Mouse (Mus musculus): ENCODE measurements at regions not wholly inside any gene's neighbourhood (a gene's known extent, or its start where the extent isn't known, plus 50 kb on each side); places are given as distances from the start of the nearest gene placed in this dataset.

DNA sequence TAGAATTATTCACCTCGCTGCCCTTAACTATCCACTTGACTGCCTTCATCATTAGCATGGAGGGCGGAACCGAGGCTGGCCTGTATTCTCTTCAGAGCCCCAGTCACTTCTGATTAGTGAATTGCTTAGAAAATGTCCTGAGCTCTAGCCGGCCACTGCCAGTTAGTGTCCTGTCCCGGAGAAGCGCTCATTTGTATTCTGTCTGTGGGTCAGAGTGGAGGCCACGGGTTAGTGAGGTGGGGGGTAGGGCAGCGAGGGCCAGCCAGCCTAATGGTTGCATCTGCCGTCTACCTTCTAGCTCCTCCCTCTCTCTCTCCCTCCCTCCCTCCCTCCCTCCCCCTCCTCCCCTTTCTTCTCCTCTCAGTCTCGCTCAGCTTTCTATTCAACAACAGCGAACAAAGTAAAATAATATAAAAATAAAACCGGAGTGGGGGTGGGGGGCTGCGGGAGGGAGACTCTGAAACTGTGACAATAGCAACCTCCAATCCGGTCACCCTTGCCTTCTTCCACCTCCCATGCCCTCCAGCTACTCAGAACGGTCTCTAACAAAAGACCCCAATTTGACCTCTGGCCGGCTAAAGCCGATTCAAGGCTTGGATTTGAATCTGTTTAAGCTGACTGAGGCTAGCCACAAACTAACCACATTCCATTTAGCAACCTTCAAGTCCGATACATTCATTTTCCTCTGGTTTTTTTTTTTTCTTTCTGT is 155.6 kb upstream of the Klf3 start:
- in situ Hi-C loops (cut with MboI, MseI): no loop called here

DNA sequence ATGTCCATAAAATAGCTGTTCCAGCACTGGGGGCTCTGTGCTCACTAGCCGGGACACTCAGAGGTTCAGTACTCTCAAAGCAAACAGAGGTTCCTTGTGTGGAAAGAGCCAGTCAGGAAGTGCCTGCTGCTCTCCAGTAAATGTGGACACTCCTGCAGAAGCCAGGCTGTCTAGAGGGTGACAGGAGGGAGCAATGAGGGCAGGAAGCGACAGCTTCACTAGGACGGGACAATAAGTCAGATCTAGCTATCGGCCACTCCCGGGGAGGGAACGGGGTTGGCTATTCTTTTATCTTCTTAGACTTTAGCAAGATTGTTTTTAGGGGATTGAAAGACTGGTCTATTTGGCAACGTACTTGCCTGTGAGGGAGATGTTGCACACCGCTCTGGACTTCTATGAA is 154.7 kb upstream of the Klf3 start:
- in situ Hi-C loops (cut with MboI, MseI): no loop called here

DNA sequence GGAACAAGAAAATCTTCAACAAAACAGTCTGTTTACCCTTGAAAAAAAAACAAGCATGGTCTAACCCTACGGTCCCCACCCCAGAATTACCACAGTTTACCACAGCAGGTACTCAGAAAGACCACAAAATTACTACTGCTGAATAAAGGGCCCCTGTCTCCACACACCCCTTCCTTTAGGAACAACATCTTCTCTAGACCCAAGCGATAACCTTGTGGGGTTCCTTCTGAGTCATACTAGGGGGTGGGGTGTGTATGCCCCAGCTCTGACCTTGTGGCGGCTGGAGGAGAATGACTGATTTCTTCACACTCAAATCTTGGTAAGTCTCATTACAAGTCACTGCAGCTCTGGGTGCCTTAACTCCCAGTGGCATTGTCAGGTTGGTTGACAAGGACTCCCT is 151.8 kb upstream of the Klf3 start:
- in situ Hi-C loops (cut with MboI, MseI): loop anchor here (10.0 kb wide), 1 partner anchor 267 kb away; no protein-coding TSS in a partner anchor

DNA sequence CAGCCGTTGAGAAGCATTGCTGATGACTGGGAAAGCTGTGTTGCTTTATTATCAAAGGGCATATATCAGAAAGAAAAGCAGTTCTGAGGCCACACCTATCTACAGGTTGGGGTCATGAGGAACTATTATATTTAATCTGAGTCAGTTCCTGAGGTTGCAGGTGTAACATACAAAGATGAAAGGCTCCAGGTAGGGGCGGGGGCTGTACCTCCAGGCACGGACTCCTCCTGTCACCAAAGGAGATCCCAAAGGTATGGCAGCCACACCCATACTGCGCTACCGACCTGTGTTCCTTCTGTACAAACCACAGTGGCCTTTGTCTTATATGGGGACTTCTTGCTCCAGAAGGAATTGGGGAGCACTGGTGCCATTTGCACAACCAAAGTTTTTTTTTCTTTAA is 149.4 kb upstream of the Klf3 start:
- in situ Hi-C loops (cut with MboI, MseI): loop anchor here (10.0 kb wide), 1 partner anchor 269 kb away; no protein-coding TSS in a partner anchor

DNA sequence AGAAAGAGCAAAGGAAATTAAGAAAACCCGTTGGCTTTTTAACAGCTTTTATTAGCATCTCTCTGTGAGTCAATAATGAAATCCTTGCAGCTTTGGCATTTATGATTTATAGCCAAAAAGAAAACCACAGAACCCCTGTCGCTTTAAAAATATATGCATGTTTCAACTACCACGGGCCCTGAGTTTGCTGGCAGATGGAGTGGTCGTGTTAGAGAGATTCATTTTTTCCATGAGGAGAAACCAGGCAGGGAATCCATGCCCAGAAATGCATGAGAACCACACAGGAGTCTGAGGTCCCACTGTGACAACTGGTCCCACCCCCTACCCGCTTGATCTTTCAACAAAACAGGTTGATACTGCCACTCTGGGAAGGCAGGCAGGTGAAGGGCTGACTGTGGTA is 147.9 kb upstream of the Klf3 start:
- in situ Hi-C loops (cut with MboI, MseI): loop anchor here (5.0 to 10.0 kb wide), 2 partner anchors 107 to 270 kb away; no protein-coding TSS in a partner anchor

DNA sequence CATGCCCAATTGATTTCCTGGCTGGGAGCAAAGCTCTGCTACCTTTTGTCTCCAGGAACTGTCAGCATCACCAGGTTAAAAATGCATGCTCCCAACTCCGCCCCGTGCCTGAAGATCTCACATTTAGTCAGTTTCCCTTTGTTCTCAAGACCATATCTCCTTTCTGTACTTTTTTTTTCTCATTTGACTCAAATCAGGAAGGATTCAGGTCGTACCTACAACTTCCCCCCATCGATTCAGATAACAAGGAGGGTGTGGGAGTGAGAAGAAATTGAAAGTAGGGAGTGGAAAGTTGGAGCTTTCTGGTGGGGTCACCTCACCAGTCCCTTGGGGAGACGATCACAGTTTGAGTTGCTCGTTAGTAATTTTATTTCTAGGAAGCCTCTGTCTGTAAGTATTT is 141.2 kb upstream of the Klf3 start:
- in situ Hi-C loops (cut with MboI, MseI): no loop called here

DNA sequence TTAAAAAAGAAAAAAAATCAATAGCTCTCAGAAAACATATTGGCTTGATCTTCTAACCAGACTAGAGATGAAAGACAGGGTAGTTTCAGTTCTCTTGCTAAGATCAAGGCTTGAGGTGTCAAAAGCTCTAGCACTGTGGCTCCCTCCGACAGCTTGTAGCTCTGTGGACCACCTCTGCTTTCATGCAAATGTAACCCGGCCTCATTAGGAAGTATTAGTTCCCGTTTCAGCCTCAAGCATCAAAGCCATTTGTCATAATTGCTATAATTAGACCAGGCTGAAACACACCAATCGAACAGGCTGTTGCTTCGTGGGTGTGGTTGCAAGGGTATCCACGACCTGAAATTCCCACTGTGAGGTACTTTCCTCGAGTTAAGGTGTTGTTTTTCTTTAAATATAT is 140.7 kb upstream of the Klf3 start:
- in situ Hi-C loops (cut with MboI, MseI): no loop called here

DNA sequence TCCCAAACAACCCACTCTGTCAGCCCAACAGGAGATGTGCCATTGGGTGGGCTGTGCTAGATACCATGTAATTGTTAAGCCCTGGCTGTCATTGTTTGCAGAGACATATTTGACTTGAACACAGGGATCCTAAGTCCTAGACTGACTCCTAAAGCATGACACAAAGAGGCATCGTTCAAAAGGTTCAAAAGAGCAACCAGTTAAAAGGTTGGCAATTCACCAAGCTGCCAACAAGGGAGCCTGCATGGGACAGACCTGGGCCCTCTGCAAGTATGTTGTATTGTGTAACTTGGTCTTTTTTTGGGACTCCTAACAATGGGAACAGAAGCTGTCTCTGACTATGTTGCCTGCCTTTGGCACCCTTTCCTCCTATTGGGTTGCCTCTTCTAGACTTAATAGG is 139.4 kb upstream of the Klf3 start:
- in situ Hi-C loops (cut with MboI, MseI): no loop called here

DNA sequence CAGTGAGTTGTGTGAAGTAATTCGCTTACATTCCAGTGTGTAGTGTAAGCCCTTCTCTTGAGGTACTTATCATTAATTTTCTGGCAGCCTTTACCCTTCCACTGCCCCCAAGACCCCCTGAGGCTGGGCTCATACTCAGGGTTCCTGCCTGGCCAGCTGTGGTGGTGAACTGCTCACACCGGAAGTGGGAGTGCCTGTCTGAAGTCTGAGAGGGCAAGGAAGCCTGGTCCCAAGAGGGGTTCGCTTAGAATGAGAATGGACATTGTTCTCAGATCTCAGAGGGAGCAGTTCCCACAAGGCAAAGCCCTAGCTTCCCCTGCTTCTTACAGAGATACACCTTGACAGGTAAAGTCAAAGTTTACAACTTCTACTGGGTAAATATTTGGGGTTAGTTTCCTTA is 138.1 kb upstream of the Klf3 start:
- in situ Hi-C loops (cut with MboI, MseI): no loop called here

DNA sequence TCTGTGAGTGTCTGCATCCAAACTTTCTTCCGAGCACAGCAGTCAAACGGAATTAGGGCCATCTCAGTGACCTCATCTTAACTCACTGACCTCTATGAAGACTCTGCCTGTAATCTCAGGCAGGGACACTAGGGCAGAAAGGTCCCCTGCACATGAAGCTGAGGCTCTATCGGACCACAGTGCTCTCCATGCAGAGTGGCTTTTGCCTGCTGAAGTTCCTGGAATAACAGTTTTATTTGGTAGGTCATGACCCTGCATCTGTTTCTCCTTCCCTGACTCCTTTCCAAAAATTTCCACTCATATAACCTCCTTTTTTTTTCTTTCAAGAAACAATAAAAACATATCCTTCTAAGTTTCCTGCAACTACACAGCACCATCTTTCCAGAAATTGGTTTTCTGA is 136.9 kb upstream of the Klf3 start:
- in situ Hi-C loops (cut with MboI, MseI): no loop called here

DNA sequence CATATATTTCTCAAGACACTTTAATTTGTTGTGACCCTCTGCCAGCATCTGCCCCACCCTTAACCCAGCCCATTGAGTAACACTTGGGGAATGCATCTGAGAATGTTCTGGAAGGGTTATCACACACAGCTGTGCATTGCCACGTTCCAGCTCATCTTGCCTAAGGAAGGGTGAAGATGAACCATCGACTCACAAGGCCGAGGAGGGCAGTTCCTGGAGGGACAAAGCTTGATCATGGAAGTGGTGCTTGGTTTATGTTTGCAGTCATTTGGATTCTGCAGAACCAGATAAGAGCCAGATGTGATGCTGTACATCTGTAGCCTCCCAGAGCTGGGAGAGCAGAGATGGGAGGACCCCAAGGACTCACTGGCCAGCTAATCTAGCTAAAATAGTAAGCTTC is 136.1 kb upstream of the Klf3 start:
- in situ Hi-C loops (cut with MboI, MseI): no loop called here

DNA sequence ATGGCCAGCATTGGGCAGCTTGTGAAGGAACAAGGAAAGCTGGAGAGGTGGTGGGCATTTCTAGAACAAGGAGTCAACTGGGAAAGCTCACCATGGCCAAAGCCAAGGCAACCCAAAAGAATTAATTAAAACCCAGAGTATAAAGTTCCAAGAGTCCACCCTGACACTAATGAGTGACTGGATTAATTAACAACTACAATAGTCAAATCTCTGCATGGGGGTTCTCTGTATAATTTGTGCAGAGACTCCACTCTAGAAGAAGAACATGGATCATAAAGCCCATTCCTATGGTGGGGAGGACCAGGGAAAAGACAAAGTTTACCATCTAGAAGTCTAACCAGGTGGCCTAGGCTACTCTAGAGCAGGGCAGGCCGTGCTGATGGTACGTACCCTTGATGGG is 129.3 kb upstream of the Klf3 start:
- in situ Hi-C loops (cut with MboI, MseI): no loop called here

DNA sequence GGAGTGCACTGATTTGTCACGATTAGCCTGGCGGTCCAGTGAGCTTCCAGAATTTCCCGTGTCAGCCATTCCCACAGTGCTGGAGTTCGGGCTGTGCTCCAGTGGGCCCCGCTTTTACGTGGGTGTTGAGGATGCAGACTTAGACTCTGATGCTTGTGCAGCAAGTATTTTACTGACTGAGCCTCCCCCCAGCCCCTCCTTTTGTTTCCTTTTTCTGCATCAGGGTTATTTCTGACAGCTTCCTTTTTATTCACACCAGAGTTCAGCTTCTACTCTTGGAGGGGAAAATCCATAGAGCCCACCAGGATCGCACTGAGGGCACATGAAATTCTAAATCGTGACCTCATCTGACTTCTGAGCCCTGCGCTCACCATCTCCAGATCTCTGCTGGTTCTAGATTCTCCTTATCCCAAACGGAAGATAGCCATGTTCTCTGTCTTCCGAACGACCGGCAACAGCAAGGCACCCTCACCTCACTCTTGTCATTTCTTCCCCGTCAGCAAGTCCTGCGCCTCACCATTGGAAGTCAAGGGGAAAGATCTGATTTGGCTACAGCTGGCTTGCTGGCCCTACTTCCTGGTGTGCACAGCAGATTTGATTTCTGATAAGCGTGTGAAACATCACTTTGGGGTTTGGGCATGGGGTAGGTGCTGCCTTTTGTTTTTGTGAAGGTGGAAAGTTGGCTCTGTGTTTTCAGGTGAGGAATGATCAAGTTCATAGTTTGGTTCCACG is 126.8 kb upstream of the Klf3 start:
- in situ Hi-C loops (cut with MboI, MseI): no loop called here

DNA sequence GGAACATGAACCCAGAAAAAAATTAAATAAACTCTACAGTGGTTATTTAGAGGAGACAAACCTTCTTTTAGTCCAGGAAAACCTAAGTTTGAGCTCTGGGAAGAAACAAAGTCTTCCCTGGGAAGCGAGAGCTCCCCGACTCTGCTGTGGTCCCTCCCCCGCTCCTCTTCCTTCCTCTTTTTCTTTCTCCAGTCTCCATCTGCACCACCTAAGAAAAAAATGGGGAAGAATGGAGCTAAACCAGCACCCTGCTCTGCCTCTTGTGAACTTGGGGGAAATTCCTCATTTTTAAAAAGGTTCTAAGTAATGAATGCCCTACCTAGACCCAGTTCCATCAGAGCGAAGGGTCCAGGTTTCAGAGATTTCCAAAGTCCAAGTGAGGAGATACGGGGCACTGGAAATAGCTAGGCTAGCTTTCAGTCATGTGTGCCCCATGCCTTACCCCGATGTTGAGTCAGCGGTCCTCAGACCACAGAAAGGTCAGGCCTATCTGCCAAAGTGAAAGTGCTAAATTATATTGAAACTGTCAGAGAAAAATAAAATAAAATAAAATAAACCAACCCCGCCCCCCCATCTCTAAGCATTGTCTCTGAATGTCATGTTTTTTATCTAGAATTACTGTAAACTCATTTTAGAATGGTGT is 126.1 kb upstream of the Klf3 start:
- in situ Hi-C loops (cut with MboI, MseI): no loop called here

DNA sequence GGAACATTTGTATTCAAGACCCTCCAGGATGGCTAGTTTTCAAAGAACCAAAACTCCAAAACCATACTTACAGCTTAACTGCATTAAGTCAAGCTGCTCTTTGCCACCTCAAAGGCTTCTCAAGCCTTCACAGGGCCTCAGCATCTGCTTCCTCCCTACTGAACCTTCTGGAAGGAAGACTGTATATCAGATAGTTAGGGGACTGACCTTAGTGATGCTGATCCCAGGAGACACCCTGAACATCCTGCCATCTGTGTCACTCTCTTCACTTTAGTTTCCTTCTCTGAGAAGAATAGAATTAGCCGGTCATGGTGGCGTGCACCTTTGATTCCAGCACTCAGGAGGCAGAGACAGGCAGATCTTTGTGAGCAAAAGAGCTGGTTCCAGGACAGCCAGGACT is 124.5 kb upstream of the Klf3 start:
- in situ Hi-C loops (cut with MboI, MseI): no loop called here

DNA sequence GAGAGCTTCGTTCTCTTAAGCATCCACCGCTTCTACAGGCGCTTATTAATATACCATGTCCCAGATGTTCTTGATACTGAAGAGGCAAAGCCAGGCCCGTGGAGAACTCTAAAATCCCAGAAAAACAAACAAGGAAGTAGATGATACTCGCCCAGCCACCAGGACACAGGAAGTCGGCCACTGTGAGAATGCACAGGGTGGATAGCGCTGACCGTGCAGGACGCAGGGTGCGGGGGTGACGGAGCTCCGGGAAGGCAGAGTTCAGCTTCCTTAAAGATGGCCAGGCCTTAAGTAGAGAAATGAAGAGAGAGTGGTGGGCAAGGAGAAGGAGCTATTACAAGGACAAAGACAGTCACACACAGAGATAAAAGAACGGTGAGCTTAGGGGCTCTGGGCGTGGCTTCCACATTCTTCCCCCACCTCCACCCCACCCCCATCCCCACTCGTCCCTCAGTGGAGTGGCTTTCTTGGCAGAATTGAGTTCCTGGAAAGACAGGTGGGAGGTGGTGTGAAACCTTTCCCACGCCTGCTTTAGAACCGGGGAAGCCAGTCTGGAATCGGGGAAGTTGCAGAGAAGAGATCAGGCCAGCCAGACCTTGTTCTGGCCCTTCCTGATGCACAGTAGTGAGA is 123.1 kb upstream of the Klf3 start:
- in situ Hi-C loops (cut with MboI, MseI): no loop called here

DNA sequence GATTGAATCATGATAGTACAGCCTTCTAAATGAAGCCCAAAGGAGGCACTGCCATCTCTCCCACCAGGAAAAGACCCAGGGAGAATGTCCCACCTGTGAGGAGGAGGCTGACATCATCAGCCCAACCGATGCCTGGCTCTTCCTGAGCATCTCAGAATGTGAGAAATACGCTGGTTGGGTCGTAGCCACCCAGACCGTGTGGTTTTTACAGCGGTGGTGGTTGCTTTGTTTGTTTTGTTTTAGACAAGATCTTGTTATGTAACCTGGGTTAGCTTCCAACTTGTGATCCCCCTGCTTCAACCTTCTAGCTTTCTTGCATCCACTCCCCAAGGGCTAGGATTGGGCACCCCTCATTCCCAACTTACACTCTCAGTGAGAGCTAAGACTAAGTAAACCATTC is 122.0 kb upstream of the Klf3 start:
- in situ Hi-C loops (cut with MboI, MseI): no loop called here

DNA sequence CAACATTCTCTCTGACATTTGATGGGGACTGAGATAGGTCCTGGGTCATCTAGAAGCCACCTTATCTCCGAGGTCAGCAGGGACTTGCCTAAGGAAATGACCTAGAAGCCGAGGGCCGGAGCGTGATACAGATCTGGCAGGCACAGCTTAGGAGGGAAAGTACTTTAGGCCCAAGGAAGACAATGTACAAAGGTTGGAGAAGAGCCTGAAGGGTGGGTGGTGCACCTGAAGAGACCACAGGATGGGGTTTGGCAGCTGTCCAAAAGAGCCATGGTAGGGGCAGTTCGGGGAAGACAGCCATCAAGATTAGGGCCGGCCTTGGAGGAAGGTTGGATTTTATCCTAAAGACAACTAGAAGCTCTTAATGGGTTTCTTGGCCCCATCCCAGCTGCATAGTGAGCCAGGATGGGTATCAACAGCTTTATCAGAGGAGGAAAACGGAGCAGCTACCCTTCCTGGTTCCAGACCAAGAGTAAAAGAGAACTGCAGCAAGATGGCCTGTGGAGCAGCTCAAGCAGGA is 120.8 kb upstream of the Klf3 start:
- in situ Hi-C loops (cut with MboI, MseI): no loop called here

DNA sequence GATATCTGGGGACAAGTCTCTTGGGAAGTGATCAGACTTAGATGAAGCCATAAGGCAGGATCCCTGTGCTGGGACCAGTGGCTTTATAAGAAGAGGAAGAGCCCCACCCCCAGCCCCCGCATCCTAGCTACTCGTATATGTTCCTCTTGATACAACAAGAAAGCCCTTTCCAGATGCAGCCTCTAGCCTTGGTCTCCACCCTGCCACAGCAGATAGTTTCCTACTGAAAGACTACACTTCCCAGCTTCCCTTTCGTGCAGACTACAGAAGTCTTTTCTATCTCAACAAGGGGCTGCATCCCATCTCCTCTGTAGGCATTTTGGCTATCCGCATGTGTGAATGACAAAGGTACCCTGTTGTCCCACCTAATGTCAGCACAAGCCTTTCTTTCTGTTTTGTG is 119.8 kb upstream of the Klf3 start:
- in situ Hi-C loops (cut with MboI, MseI): no loop called here

DNA sequence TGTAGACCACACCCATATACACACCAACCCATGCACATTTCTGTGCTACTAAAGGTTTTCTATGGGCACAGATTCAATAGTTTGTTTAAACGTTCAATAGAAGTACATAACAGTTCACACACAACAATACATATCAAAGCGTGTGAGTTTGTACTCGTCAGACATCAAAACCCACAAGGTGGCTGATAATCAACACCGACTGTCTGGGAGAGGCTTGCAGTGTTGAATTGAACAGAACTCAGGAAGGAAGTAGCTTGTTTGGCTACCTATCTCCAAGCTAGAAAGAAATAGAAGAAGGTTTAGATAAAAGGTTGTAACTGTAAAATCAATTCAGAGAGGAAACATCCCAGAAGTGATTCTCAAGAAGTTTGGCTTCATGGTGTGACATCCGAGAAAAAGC is 118.9 kb upstream of the Klf3 start:
- in situ Hi-C loops (cut with MboI, MseI): no loop called here

DNA sequence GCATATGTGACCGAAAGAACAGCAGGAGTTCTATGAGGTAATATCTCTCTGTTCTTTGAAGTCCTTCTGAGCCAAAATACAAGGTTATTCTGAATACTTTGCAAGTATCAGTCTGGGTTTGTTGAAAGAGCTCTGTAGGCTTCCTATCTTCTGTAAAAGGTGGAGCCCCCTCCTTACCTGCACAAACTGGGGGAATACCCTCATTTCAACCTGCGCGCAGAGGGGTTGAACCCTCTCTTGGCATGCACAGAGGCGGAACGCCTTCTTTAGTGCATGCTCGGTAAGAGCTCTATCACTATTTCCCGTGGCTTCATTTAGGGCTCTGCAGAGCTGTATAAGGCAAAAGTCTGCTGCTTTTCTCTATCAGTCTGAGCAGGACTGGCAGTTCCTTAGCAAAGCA is 113.0 kb upstream of the Klf3 start:
- in situ Hi-C loops (cut with MboI, MseI): loop anchor here (5.0 kb wide), 1 partner anchor 37 kb away; no protein-coding TSS in a partner anchor
